Mouse (Mus musculus): ENCODE results near the gene Gimap8. TPM values are rescaled to one million over a fixed set of nuclear protein-coding genes. Genes with fewer than 3 reads are reported as not detected.

The Gimap8 gene
- polyA plus RNA-seq, 1 experiment: 2.1 TPM

DNA sequence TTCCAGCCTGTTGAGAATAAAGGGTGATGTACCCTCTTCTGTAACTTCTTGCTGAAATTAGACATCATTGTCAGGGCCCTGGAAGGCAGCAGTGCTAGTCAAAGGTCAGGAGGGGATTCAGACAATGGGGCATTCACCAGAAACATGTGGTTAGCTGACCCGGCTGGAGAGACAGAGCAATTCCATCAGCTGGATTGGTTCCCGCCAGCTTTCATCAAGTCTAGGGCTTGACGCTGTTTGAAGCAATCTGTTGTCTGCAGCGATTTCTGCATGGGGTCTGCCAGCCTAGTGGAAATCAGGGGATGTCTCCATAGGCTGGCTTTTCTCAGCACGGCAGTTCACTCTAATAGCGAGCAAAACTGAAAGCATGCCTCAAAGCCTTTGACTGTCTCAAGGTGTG, 10.5 kb upstream of the Gimap8 start:
- DNase-seq (ENCODE audit: extremely low spot score in 1 of 2, low spot score in 1 of 2): no peak

GRCm38 (mm10) chr6:48637811-48638500, 9.1 kb upstream of the Gimap8 start:
- no peak for DNase-seq (ENCODE audit: extremely low spot score in 1 of 2, low spot score in 1 of 2)

DNA sequence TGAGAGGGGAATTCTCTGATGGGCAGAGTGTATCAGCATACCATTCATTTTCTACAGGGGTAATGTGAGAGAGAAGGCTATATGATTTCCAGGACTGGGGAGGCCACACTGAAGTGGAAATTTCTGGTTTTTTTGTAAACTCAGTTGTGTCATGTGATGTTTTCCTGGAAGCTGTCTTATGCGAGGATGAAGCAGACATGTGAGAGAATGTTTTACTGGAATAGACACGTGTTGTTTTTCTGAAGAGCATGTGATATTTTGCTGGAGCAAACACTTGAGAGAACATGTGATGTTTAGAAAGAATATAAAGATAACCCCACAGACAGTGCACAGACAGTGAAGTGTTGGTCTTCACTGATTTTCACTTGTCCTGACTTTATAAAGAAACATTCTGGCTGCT, 8.5 kb upstream of the Gimap8 start:
- no peak for DNase-seq (ENCODE audit: extremely low spot score in 1 of 2, low spot score in 1 of 2)

DNA sequence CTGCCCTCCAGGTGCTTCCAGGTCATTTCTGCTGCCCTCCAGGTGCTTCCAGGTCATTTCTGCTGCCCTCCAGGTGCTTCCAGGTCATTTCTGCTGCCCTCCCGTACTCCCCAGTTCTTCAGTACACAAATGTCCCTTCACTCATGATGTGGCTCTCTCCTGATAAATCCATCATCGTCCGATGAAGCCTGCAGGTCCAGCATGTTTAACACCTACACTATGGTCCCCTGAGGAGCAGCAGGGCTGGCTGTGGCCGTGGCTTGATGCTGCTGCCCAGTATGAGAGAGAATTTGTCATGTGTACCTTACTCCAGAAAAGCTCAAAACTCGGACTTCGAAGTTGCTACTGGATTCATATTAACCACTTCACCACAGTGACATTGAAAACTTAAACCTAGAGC, 5.6 kb upstream of the Gimap8 start:
- DNase-seq (ENCODE audit: extremely low spot score in 1 of 2, low spot score in 1 of 2): no peak

DNA sequence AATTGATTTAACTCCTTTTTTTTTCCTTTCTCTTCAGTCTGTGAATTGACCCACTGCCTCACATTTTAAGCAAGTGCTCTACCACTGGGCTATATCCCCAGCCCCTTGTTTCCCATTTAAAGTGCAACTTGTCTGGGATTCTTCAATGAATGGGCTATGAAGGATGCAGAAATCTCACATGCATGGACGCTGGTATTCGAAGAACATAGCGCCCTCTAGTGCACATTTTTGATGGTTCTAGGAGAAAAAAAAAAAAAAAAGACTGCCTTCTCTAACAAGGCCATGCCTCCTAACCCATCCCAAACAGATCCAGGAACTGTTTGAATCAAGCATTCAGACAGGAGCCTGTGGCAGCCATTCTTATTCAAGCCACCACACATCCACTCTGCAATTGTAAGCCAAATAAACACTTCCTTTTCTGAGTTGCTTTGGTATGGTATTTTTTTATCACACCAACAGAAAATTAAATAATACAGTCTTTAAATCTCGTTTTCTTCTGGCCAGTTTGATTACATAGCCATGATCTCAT, 4.2 kb upstream of the Gimap8 start:
- DNase-seq (ENCODE audit: extremely low spot score in 1 of 2, low spot score in 1 of 2): peak in 1 of 2 experiments; percentile 84

DNA sequence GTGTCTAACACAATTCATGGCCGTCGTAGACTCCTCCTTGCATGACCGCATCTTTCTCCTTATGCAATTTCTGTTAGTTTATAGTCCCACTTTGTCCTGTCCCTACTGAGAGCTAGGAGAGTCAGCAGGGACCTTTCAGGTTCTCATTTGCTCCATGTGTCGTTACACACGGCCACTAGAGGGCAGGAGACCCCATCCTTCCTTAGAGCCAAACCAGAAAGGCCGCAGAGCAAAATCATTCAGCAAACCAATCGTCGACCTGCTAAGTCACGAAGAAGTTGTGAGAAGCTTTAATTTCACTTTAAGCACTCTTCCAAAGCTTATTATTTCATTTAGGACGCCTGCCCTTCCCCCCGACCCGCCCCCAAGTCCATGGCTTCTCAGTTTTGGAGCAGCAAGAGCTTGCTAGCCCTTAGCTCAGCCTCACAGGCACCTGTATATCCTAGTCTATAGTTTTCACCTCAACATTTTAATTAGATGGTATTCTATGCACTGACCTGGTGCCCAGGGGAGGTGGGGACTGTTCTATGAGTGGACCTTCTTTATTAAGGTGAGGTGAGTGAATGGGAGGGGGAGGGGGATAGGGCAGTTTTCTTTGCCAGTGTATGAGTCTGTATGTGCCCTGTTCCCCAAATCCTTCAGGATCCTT, 1.2 kb upstream of the Gimap8 start:
- peak in 1 of 2 experiments; percentile 81 for DNase-seq (ENCODE audit: extremely low spot score in 1 of 2, low spot score in 1 of 2)

DNA sequence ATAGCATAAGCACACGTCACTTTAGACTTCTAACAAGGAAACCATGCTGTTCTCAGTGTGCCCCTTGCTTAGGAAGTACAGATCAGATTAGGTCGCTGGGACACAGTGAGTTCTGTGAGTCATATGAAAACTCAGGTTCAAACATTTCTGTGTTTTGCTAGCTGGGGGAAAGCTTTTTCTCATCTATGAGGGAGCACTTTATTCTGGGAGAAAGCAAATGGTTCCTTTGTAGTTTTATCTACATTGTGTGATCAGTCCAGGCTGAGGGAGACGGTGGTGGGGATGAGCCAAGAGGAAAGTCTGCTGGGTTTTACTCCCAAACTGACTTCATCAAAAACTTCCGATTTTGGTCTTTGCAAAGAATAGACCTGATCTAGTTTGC, 734 bp upstream of the Gimap8 start:
- DNase-seq (ENCODE audit: extremely low spot score in 1 of 2, low spot score in 1 of 2): no peak

GRCm38 (mm10) chr6:48647611-48648010, 577 bp downstream of the Gimap8 start:
- DNase-seq (ENCODE audit: extremely low spot score in 1 of 2, low spot score in 1 of 2): no peak

DNA sequence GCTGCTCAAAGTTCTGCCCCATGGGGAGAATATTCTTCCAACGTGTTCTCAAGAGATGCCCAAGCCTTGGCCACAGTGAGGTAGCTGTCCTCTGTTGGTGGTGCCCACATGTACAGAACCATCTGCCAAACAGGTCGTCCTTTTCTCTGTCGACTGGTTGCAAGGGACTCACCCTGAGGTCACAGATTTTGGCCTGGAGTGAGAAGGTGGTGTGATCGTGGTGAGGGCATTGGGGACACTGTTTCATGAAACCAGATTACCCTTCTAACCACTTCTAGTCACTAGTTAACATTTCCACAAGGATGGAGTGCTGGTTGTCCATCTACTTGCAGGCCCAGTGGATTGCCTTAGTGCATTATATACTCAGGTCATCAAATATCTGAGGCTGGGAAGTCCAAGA, 1.7 kb downstream of the Gimap8 start:
- DNase-seq (ENCODE audit: extremely low spot score in 1 of 2, low spot score in 1 of 2): no peak

GRCm38 (mm10) chr6:48650041-48650440, 3.0 kb downstream of the Gimap8 start:
- no peak for DNase-seq (ENCODE audit: extremely low spot score in 1 of 2, low spot score in 1 of 2)

- no peak for DNase-seq (ENCODE audit: extremely low spot score in 1 of 2, low spot score in 1 of 2)
Observed at GRCm38 (mm10) chr6:48658721-48659120, 11.7 kb downstream of the Gimap8 start.

- DNase-seq (ENCODE audit: extremely low spot score in 1 of 2, low spot score in 1 of 2): no peak
Observed at GRCm38 (mm10) chr6:48664750-48665149, 17.7 kb downstream of the Gimap8 start.

GRCm38 (mm10) chr6:48665471-48665870, 18.4 kb downstream of the Gimap8 start:
- no peak for DNase-seq (ENCODE audit: extremely low spot score in 1 of 2, low spot score in 1 of 2)

GRCm38 (mm10) chr6:48666159-48666586, 19.1 kb downstream of the Gimap8 start:
- DNase-seq (ENCODE audit: extremely low spot score in 1 of 2, low spot score in 1 of 2): no peak

DNA sequence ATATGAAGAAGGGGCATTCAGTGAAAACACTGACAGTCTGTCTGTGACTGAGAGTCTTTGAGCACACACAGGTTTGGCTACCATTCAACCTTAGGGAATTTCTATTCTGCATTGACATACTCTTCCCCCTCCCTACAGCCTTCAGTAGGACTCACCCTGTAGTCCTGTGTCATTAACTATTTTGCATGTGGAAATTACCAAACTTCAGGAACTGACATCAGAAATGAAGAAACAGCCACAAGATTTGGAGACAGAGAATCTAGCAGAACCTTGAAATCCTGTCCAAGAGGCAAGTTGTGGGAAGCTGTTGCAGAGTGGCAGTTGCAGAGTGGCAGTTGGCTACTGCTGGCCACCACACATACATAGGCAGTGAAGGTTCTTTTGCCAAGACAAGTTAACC, 21.0 kb downstream of the Gimap8 start:
- DNase-seq (ENCODE audit: extremely low spot score in 1 of 2, low spot score in 1 of 2): no peak

GRCm38 (mm10) chr6:48669446-48669969, 22.5 kb downstream of the Gimap8 start:
- DNase-seq (ENCODE audit: extremely low spot score in 1 of 2, low spot score in 1 of 2): no peak

DNA sequence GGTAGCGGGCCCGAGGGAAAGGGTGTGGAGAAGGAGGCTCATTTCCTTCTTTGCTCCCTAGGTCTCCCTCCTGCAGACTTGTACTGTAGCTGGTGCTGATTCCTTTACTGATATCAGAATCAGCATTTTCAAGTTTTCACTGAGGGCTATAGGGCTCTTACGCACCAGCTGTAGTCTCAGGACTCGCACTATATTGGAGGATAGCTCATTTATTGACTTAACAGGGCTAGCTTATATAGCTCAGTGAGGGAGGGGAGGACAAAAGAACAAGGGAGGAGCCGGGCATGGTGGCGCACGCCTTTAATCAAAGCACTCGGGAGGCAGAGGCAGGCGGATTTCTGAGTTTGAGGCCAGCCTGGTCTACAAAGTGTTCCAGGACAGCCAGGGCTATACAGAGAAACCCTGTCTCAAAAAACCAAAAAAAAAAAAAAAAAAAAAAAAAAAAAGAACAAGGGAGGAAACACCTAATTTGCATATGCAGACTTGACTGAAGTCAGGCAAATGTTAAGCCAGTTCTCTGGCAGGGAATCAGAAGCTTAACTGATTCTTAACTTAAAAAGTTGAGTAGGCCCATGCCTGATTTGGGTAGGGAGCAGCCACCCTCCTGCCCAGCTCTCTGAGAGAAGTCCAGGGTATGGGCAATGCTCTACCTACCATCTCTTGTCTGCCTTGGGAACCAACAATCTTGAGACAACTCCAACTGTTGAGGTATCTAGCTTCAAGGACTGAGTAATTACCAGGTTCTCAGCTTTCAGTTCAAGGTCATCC, 27.4 kb downstream of the Gimap8 start:
- no peak for DNase-seq (ENCODE audit: extremely low spot score in 1 of 2, low spot score in 1 of 2)

DNA sequence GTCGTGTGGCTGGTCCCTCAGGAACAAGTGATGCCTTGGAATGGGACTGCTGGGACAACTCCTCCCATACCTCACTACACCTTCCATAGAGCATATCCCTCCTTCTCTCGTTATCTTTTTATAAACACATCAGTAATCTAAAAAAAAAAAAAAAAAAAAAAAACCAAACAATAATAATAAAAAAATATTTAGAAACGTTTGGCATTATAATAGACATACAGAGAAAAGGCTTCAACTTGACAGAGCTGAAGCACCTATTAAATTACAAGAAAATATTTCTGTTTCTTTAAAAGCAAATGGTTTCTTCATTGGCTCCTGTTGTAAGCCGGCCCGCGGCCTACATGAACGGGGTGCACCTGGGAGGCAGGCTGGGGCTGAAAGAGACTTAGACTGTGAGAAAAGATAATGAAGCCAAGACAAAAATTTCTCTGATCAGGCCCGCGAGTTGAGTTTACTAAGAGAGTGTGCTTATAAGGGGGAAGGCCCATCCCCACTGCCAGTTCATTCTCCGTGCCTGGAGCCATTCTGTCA, 28.4 kb downstream of the Gimap8 start:
- no peak for DNase-seq (ENCODE audit: extremely low spot score in 1 of 2, low spot score in 1 of 2)

DNA sequence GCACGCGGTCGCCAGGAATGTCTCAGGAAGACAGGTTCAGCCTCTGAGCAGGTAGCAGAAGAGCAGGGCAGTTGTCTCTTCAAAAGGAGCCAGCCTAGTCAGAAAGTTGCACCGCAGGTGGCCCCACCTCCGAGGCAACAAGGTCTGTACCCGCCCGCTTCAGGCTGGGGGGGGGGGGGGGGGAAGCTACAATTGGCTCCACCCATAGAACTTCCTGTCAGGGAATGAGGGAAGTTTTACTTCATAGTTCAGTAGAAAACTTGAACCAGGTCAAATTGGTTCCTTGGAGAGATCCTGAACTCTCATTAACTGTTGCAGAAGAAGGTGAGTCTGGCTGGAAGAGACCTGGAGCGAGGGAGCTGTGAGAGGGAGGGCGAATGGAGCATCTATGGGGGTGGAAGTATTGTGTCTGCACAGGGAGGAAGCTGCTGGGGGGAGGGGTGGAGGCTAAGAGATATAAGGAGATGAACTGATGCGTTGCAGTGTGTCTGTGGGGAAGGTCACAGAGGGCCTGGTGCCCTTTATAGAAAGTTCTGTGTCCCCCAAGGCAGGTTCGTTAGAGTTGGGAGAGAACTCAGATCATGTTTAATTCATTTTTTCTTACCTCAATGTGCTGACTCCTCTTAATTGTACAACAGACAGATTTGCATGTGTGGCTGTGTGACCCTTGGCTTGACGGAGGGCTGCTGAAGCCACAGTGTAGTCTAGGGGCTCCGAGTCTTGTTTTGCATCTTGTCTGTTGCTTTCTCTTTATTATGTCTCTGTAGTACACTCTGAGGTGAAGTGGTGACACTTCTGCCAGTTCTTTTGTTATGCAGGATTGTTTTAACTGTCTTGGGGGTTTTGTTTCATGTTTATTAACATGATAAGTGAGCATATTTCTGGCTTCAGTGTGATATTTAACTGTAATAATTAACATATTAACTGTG, 29.2 kb downstream of the Gimap8 start, which contains the start of gene Gimap9:
Gene Gimap9, plus strand, starts transcription at position 199 of the 929 bp plus-strand sequence.
- DNase-seq (ENCODE audit: extremely low spot score in 1 of 2, low spot score in 1 of 2): no peak

Data from frontal cortex, adult 2 months (tissue).